Mouse (Mus musculus) lung, embryonic 15.5 days (tissue): ENCODE data around the gene Hes7. TPM values are rescaled to one million over a fixed set of nuclear protein-coding genes. Genes with fewer than 3 reads are reported as not detected.
"Not testable (repeated sequence)": the region's sequence is repeated elsewhere in the genome, so short reads cannot be mapped to it uniquely, and the experiment has no call there.

ENCODE experiments used
- ATAC-seq: fragments of 200-750 bp; cut with Nextera tagmentation; 2 replicates; pipeline ENCODE4 v1.8.0; 2017; ENCODE audit warnings: moderate number of reproducible peaks, borderline replicate concordance; ENCODE audit not compliant: low FRiP score, low TSS enrichment; ENCODE audit errors: extremely low read depth
- H3K27ac ChIP-seq: fragments of 300-500 bp; sonication (generic); 2 replicates; pipeline ENCODE4 v1.5.1; 2015; ENCODE audit warnings: moderate library complexity, mild to moderate bottlenecking, inconsistent platforms
- H3K27me3 ChIP-seq: fragments of 300-500 bp; sonication (generic); 2 replicates; pipeline ENCODE4 v1.6.1; 2015; ENCODE audit warnings: inconsistent platforms
- H3K36me3 ChIP-seq: fragments of 300-500 bp; sonication (generic); 2 replicates; pipeline ENCODE4 v1.6.1; 2015; ENCODE audit warnings: inconsistent platforms
- H3K4me1 ChIP-seq: fragments of 300-500 bp; sonication (generic); 2 replicates; pipeline ENCODE4 v1.6.1; 2015; ENCODE audit warnings: inconsistent platforms
- H3K4me2 ChIP-seq: fragments of 300-500 bp; sonication (generic); 2 replicates; pipeline ENCODE4 v1.6.1; 2015; ENCODE audit warnings: inconsistent platforms, mild to moderate bottlenecking, moderate library complexity
- H3K4me3 ChIP-seq: fragments of 300-500 bp; sonication (generic); 2 replicates; pipeline ENCODE4 v1.5.1; 2015; ENCODE audit warnings: mild to moderate bottlenecking, inconsistent platforms
- H3K9ac ChIP-seq: fragments of 300-500 bp; sonication (generic); 2 replicates; pipeline ENCODE4 v1.6.1; 2015; ENCODE audit warnings: inconsistent platforms
- H3K9me3 ChIP-seq: fragments of 300-500 bp; sonication (generic); 2 replicates; pipeline ENCODE4 v1.6.1; 2016; ENCODE audit warnings: inconsistent platforms
- WGBS: fragments of 180-500 bp; shearing (Covaris S2); methylation state at CpG from one replicate; pipeline ENCODE4 v1.1.7; 2015; 5-methylcytosine and 5-hydroxymethylcytosine counted together
- polyA plus RNA-seq: library from polyadenylated mRNA; unstranded; fragments of >200 nt; fragmentation: Nextera tagmentation; extraction: Ambion mirVana; gene quantifications from 2 replicates; pipeline ENCODE4 v1.2.1, GENCODE M21; 2015

The Hes7 gene
- polyA plus RNA-seq, 1 experiment from 2014 or later: 0.60 TPM

GRCm38 (mm10) chr11:69089616-69090290 lies 30.5 kb upstream of the Hes7 start:
- Histone ChIP-seq H3K27ac (peak overlapping the region; percentile 30; the same call in 1 of the 2 replicates), H3K36me3 (peaks cover 22% of the 10 kb centered on the region; the same call in 1 of the 2 replicates), H3K27me3 (no peaks in the 10 kb centered on the region), H3K4me3 (peak overlapping the region; percentile 96), H3K9ac (peak overlapping the region; percentile 100), H3K4me1 (peaks cover 33% of the 10 kb centered on the region), H3K4me2 (peak overlapping the region; percentile 86), H3K9me3 (no peaks in the 10 kb centered on the region)
- 82% methylated on average over 12 of the region's 12 CpGs for WGBS
- ATAC-seq: no peak

GRCm38 (mm10) chr11:69090367-69090766 lies 29.8 kb upstream of the Hes7 start:
- ATAC-seq: no peak
- no peaks in the 10 kb centered on the region for H3K9me3 ChIP-seq
- peaks cover 22% of the 10 kb centered on the region; the same call in 1 of the 2 replicates for H3K36me3 ChIP-seq
- peak overlapping the region; percentile 100 for H3K9ac ChIP-seq
- peak overlapping the region; percentile 96; the same call in 1 of the 2 replicates for H3K4me3 ChIP-seq
- 38% methylated on average over 6 of the region's 6 CpGs for WGBS
- peak overlapping the region; percentile 86 for H3K4me2 ChIP-seq
- H3K27me3 ChIP-seq: no peaks in the 10 kb centered on the region
- H3K4me1 ChIP-seq: peaks cover 33% of the 10 kb centered on the region
- H3K27ac ChIP-seq: peak overlapping the region; percentile 30

- Histone ChIP-seq H3K27me3 (no peaks in the 10 kb centered on the region), H3K4me1 (peaks cover 33% of the 10 kb centered on the region), H3K36me3 (peaks cover 22% of the 10 kb centered on the region; the same call in 1 of the 2 replicates), H3K9ac (peak overlapping the region; percentile 17; the same call in 1 of the 2 replicates), H3K4me2 (no peak overlapping the region), H3K4me3 (no peak overlapping the region), H3K27ac (0 out of 2 replicates have a peak overlapping the region, but pooled peaks have one; percentile 5), H3K9me3 (no peaks in the 10 kb centered on the region)
- ATAC-seq: no peak
- WGBS: 58% methylated on average over 7 of the region's 7 CpGs
Measured at GRCm38 (mm10) chr11:69091566-69092385, 28.4 kb upstream of the Hes7 start.

GRCm38 (mm10) chr11:69092386-69092751 lies 27.8 kb upstream of the Hes7 start:
- H3K4me1 ChIP-seq: peaks cover 34% of the 10 kb centered on the region
- peaks cover 22% of the 10 kb centered on the region; the same call in 1 of the 2 replicates for H3K36me3 ChIP-seq
- no peaks in the 10 kb centered on the region for H3K9me3 ChIP-seq
- no peak overlapping the region for H3K4me3 ChIP-seq
- 0 out of 2 replicates have a peak overlapping the region, but pooled peaks have one; percentile 5 for H3K27ac ChIP-seq
- no peak for ATAC-seq
- H3K4me2 ChIP-seq: no peak overlapping the region
- H3K9ac ChIP-seq: no peak overlapping the region
- WGBS: 1% methylated on average over 3 of the region's 3 CpGs
- no peaks in the 10 kb centered on the region for H3K27me3 ChIP-seq

- Histone ChIP-seq H3K9ac (no peak overlapping the region), H3K9me3 (no peaks in the 10 kb centered on the region), H3K4me1 (peaks cover 38% of the 10 kb centered on the region), H3K4me3 (no peak overlapping the region), H3K4me2 (no peak overlapping the region), H3K36me3 (peaks cover 22% of the 10 kb centered on the region; the same call in 1 of the 2 replicates), H3K27ac (no peak overlapping the region), H3K27me3 (no peaks in the 10 kb centered on the region)
- no peak for ATAC-seq
- WGBS: 84% methylated on average over 4 of the region's 4 CpGs
Measured at GRCm38 (mm10) chr11:69092871-69093270, 27.3 kb upstream of the Hes7 start.

- ATAC-seq, H3K9ac ChIP-seq, H3K4me3 ChIP-seq, H3K9me3 ChIP-seq, H3K27me3 ChIP-seq: not testable (repeated sequence)
- peaks cover 22% of the 10 kb centered on the region; the same call in 1 of the 2 replicates for H3K36me3 ChIP-seq
- 79% methylated on average over 7 of the region's 7 CpGs for WGBS
- H3K4me2 ChIP-seq: peak overlapping the region; percentile 51; the same call in 1 of the 2 replicates
- peaks cover 45% of the 10 kb centered on the region for H3K4me1 ChIP-seq
- peak overlapping the region; percentile 91 for H3K27ac ChIP-seq
Measured at GRCm38 (mm10) chr11:69093856-69094255, 26.3 kb upstream of the Hes7 start.

- peak; percentile 90 for ATAC-seq
- peak within 1 kb of the TSS; percentile 92 for H3K4me2 ChIP-seq
- H3K27me3 ChIP-seq: no peaks in the 10 kb centered on the region
- peak within 1 kb of the TSS; percentile 84 for H3K9ac ChIP-seq
- WGBS: under 1% methylated on average over 37 of the region's 37 CpGs
- H3K36me3 ChIP-seq: peaks cover 22% of the 10 kb centered on the region; the same call in 1 of the 2 replicates
- H3K27ac ChIP-seq: peak within 1 kb of the TSS; percentile 98
- H3K9me3 ChIP-seq: no peaks in the 10 kb centered on the region
- peaks cover 46% of the 10 kb centered on the region for H3K4me1 ChIP-seq
- peak within 1 kb of the TSS; percentile 69 for H3K4me3 ChIP-seq
Measured at GRCm38 (mm10) chr11:69094697-69095429, 25.3 kb upstream of the Hes7 start, which contains the start of gene Per1. TSS of gene Per1 (plus strand) at chr11:69095217.

GRCm38 (mm10) chr11:69095511-69096231 lies 24.5 kb upstream of the Hes7 start:
- Histone ChIP-seq H3K4me2 (peak overlapping the region; percentile 92), H3K4me3 (peak overlapping the region; percentile 69), H3K9ac (peak overlapping the region; percentile 84), H3K27ac (peak overlapping the region; percentile 98), H3K4me1 (peaks cover 46% of the 10 kb centered on the region), H3K27me3 (no peaks in the 10 kb centered on the region), H3K9me3 (no peaks in the 10 kb centered on the region), H3K36me3 (peaks cover 23% of the 10 kb centered on the region)
- no peak for ATAC-seq
- WGBS: 2% methylated on average over 27 of the region's 27 CpGs

- Histone ChIP-seq H3K27me3 (no peaks in the 10 kb centered on the region), H3K36me3 (peaks cover 25% of the 10 kb centered on the region), H3K4me1 (peaks cover 40% of the 10 kb centered on the region), H3K4me2 (peak overlapping the region; percentile 92), H3K4me3 (peak overlapping the region; percentile 69), H3K27ac (peak overlapping the region; percentile 98), H3K9ac (peak overlapping the region; percentile 84), H3K9me3 (no peaks in the 10 kb centered on the region)
- 5% methylated on average over 9 of the region's 9 CpGs for WGBS
- ATAC-seq: no peak
Measured at GRCm38 (mm10) chr11:69096360-69096986, 23.7 kb upstream of the Hes7 start.

GRCm38 (mm10) chr11:69096987-69097900 lies 23.0 kb upstream of the Hes7 start:
- Histone ChIP-seq H3K27me3 (no peaks in the 10 kb centered on the region), H3K36me3 (peaks cover 25% of the 10 kb centered on the region), H3K9ac (peak overlapping the region; percentile 84), H3K9me3 (no peaks in the 10 kb centered on the region), H3K4me2 (peak overlapping the region; percentile 92), H3K4me1 (peaks cover 40% of the 10 kb centered on the region), H3K4me3 (peak overlapping the region; percentile 69), H3K27ac (peak overlapping the region; percentile 98)
- peak; percentile 69 for ATAC-seq
- WGBS: 1% methylated on average over 28 of the region's 29 CpGs
